Mouse (Mus musculus): ENCODE results near the gene Dip2b. TPM values are rescaled to one million over a fixed set of nuclear protein-coding genes. Genes with fewer than 3 reads are reported as not detected.

Dip2b gene
- polyA plus RNA-seq, 1 experiment, result 7.3 TPM

- Histone ChIP-seq H3K4me2 (ENCODE audit: low read depth) (no peak overlapping the region), H3K27me3 (ENCODE audit: control insufficient read depth, insufficient read depth, insufficient read length) (no peaks in the 10 kb centered on the region)
- TF ChIP-seq POLR2A (IDR thresholded peaks at IDR 0.05; ENCODE audit: insufficient read length, low read depth) (no peak), CEBPB (IDR thresholded peaks at IDR 0.05; ENCODE audit: insufficient read depth, poor library complexity, severe bottlenecking) (no peak), TCF12 (IDR thresholded peaks at IDR 0.05; ENCODE audit: insufficient read depth, poor library complexity, severe bottlenecking) (no peak), E2F4 (IDR thresholded peaks at IDR 0.05; ENCODE audit: insufficient read depth) (no peak), SRF (IDR thresholded peaks at IDR 0.05; ENCODE audit: control insufficient read depth, insufficient read length, low read depth) (no peak), MAX (IDR thresholded peaks at IDR 0.05; ENCODE audit: low read depth) (no peak), USF1 (IDR thresholded peaks at IDR 0.05; ENCODE audit: low read depth) (no peak), MYOG (IDR thresholded peaks at IDR 0.05; ENCODE audit: control insufficient read depth in 1 of 3, insufficient read depth in 1 of 3, insufficient read length in 2 of 3, low read depth in 2 of 3) (no peak), REST (IDR thresholded peaks at IDR 0.05; ENCODE audit: insufficient read depth, insufficient read length) (no peak), POLR2AphosphoS2 (IDR thresholded peaks at IDR 0.05; ENCODE audit: insufficient read length, low read depth) (no peak)
These were observed 224.9 kb downstream of the Dip2b start for GRCm38 (mm10) chr15:100263246-100263905.

GRCm38 (mm10) chr15:100265586-100266325 lies 227.3 kb downstream of the Dip2b start:
- TF ChIP-seq POLR2AphosphoS2 (IDR thresholded peaks at IDR 0.05; ENCODE audit: insufficient read length, low read depth) (no peak), TCF3 (IDR thresholded peaks at IDR 0.05; ENCODE audit: insufficient read length, low read depth) (no peak), TCF12 (IDR thresholded peaks at IDR 0.05; ENCODE audit: insufficient read depth, poor library complexity, severe bottlenecking) (no peak), USF1 (IDR thresholded peaks at IDR 0.05; ENCODE audit: low read depth) (no peak), MYOD1 (IDR thresholded peaks at IDR 0.05; ENCODE audit: control insufficient read depth in 1 of 3, insufficient read length in 2 of 3, low read depth in 2 of 3) (no peak), MYOG (IDR thresholded peaks at IDR 0.05; ENCODE audit: control insufficient read depth in 1 of 3, insufficient read depth in 1 of 3, insufficient read length in 2 of 3, low read depth in 2 of 3) (no peak), CEBPB (IDR thresholded peaks at IDR 0.05; ENCODE audit: insufficient read depth, poor library complexity, severe bottlenecking) (no peak), POLR2A (IDR thresholded peaks at IDR 0.05; ENCODE audit: insufficient read length, low read depth) (no peak), MAX (IDR thresholded peaks at IDR 0.05; ENCODE audit: low read depth) (no peak), SRF (IDR thresholded peaks at IDR 0.05; ENCODE audit: control insufficient read depth, insufficient read length, low read depth) (no peak), REST (IDR thresholded peaks at IDR 0.05; ENCODE audit: insufficient read depth, insufficient read length) (no peak), E2F4 (IDR thresholded peaks at IDR 0.05; ENCODE audit: insufficient read depth) (no peak)
- Histone ChIP-seq H3K79me2 (ENCODE audit: control insufficient read depth, insufficient read depth) (no peaks in the 10 kb centered on the region), H3K36me3 (ENCODE audit: control insufficient read depth, insufficient read depth) (no peaks in the 10 kb centered on the region), H3K27me3 (ENCODE audit: control insufficient read depth, insufficient read depth, insufficient read length) (no peaks in the 10 kb centered on the region), H3K4me2 (ENCODE audit: low read depth) (no peak overlapping the region), H3K4me3 (no peak overlapping the region), H3ac (ENCODE audit: control insufficient read depth, insufficient read length) (no peak overlapping the region)

More at GRCm38 (mm10) chr15:100263246-100263905, 224.9 kb downstream of the Dip2b start:
- Histone ChIP-seq H3K79me2 (ENCODE audit: control insufficient read depth, insufficient read depth) (no peaks in the 10 kb centered on the region), H3K4me3 (no peak overlapping the region), H3K36me3 (ENCODE audit: control insufficient read depth, insufficient read depth) (peaks cover 9% of the 10 kb centered on the region), H3ac (ENCODE audit: control insufficient read depth, insufficient read length) (no peak overlapping the region)

GRCm38 (mm10) chr15:100268916-100269315 lies 230.5 kb downstream of the Dip2b start:
- H3K27me3 ChIP-seq (ENCODE audit: control insufficient read depth, insufficient read depth, insufficient read length), result no peaks in the 10 kb centered on the region
- H3ac ChIP-seq (ENCODE audit: control insufficient read depth, insufficient read length), result no peak overlapping the region
- TF ChIP-seq REST (IDR thresholded peaks at IDR 0.05; ENCODE audit: insufficient read depth, insufficient read length) (no peak), TCF3 (IDR thresholded peaks at IDR 0.05; ENCODE audit: insufficient read length, low read depth) (no peak), MYOG (IDR thresholded peaks at IDR 0.05; ENCODE audit: control insufficient read depth in 1 of 3, insufficient read depth in 1 of 3, insufficient read length in 2 of 3, low read depth in 2 of 3) (no peak), CEBPB (IDR thresholded peaks at IDR 0.05; ENCODE audit: insufficient read depth, poor library complexity, severe bottlenecking) (no peak), USF1 (IDR thresholded peaks at IDR 0.05; ENCODE audit: low read depth) (no peak), POLR2AphosphoS2 (IDR thresholded peaks at IDR 0.05; ENCODE audit: insufficient read length, low read depth) (no peak), MAX (IDR thresholded peaks at IDR 0.05; ENCODE audit: low read depth) (no peak), TCF12 (IDR thresholded peaks at IDR 0.05; ENCODE audit: insufficient read depth, poor library complexity, severe bottlenecking) (no peak), MYOD1 (IDR thresholded peaks at IDR 0.05; ENCODE audit: control insufficient read depth in 1 of 3, insufficient read length in 2 of 3, low read depth in 2 of 3) (no peak), E2F4 (IDR thresholded peaks at IDR 0.05; ENCODE audit: insufficient read depth) (no peak), SRF (IDR thresholded peaks at IDR 0.05; ENCODE audit: control insufficient read depth, insufficient read length, low read depth) (no peak), POLR2A (IDR thresholded peaks at IDR 0.05; ENCODE audit: insufficient read length, low read depth) (no peak)
- H3K79me2 ChIP-seq (ENCODE audit: control insufficient read depth, insufficient read depth), result no peaks in the 10 kb centered on the region
- no peak overlapping the region for H3K4me3 ChIP-seq
- no peak overlapping the region for H3K4me2 ChIP-seq (ENCODE audit: low read depth)
- no peaks in the 10 kb centered on the region for H3K36me3 ChIP-seq (ENCODE audit: control insufficient read depth, insufficient read depth)

Other genes starting within 250 kb of the Dip2b start
- gene Lima1, start 163.2 kb upstream of the Dip2b start, polyA plus RNA-seq (2012; fragmentation: generic; extraction: Trizol), result 140 TPM
- 0.22 TPM for gene Fam186a, start 71.6 kb upstream of the Dip2b start, polyA plus RNA-seq (2012; fragmentation: generic; extraction: Trizol)
- gene Larp4, start 68.6 kb upstream of the Dip2b start, polyA plus RNA-seq (2012; fragmentation: generic; extraction: Trizol), result 15.9 TPM
- 21.9 TPM for gene Atf1, start 189.2 kb downstream of the Dip2b start, polyA plus RNA-seq (2012; fragmentation: generic; extraction: Trizol)
- gene Tmprss12, start 242.2 kb downstream of the Dip2b start, polyA plus RNA-seq (2012; fragmentation: generic; extraction: Trizol), result not detected

Measured in myocyte (in vitro differentiated cells).